Mouse (Mus musculus): ENCODE data around the gene Gm11027. TPM values are rescaled to one million over a fixed set of nuclear protein-coding genes. Genes with fewer than 3 reads are reported as not detected.

Gm11027 gene
- polyA plus RNA-seq, 1 experiment, result not detected

GRCm38 (mm10) chr12:116270538-116270937, 4.6 kb upstream of the Gm11027 start:
- no peak for TF ChIP-seq GATA1 (IDR thresholded peaks at IDR 0.05; ENCODE audit: low read length)

GRCm38 (mm10) chr12:116271071-116271470, 4.1 kb upstream of the Gm11027 start:
- TF ChIP-seq GATA1 (IDR thresholded peaks at IDR 0.05; ENCODE audit: low read length), result no peak

GRCm38 (mm10) chr12:116273733-116274132, 1.5 kb upstream of the Gm11027 start:
- no peak for TF ChIP-seq GATA1 (IDR thresholded peaks at IDR 0.05; ENCODE audit: low read length)

GRCm38 (mm10) chr12:116275631-116276030, 445 bp downstream of the Gm11027 start:
- TF ChIP-seq GATA1 (IDR thresholded peaks at IDR 0.05; ENCODE audit: low read length), result no peak

- TF ChIP-seq GATA1 (IDR thresholded peaks at IDR 0.05; ENCODE audit: low read length), result peak; percentile 55
Measured at GRCm38 (mm10) chr12:116276961-116277360, 1.8 kb downstream of the Gm11027 start.

GRCm38 (mm10) chr12:116278541-116278940, 3.4 kb downstream of the Gm11027 start:
- TF ChIP-seq GATA1 (IDR thresholded peaks at IDR 0.05; ENCODE audit: low read length), result no peak

- no peak for TF ChIP-seq GATA1 (IDR thresholded peaks at IDR 0.05; ENCODE audit: low read length)
Measured at GRCm38 (mm10) chr12:116279181-116279580, 4.0 kb downstream of the Gm11027 start.

GRCm38 (mm10) chr12:116280149-116280652, 5.0 kb downstream of the Gm11027 start:
- TF ChIP-seq GATA1 (IDR thresholded peaks at IDR 0.05; ENCODE audit: low read length), result no peak

- no peak for TF ChIP-seq GATA1 (IDR thresholded peaks at IDR 0.05; ENCODE audit: low read length)
Measured at GRCm38 (mm10) chr12:116280653-116281364, 5.6 kb downstream of the Gm11027 start, which contains the start of gene Esyt2. Gene Esyt2, plus strand, starts transcription at chr12:116281196.

- no peak for TF ChIP-seq GATA1 (IDR thresholded peaks at IDR 0.05; ENCODE audit: low read length)
Measured at GRCm38 (mm10) chr12:116281427-116282281, 6.5 kb downstream of the Gm11027 start.

- TF ChIP-seq GATA1 (IDR thresholded peaks at IDR 0.05; ENCODE audit: low read length), result no peak
Measured at GRCm38 (mm10) chr12:116282856-116283255, 7.7 kb downstream of the Gm11027 start.

GRCm38 (mm10) chr12:116283511-116283910, 8.3 kb downstream of the Gm11027 start:
- TF ChIP-seq GATA1 (IDR thresholded peaks at IDR 0.05; ENCODE audit: low read length), result no peak

GRCm38 (mm10) chr12:116293185-116293584, 18.0 kb downstream of the Gm11027 start:
- TF ChIP-seq GATA1 (IDR thresholded peaks at IDR 0.05; ENCODE audit: low read length), result no peak

- no peak for TF ChIP-seq GATA1 (IDR thresholded peaks at IDR 0.05; ENCODE audit: low read length)
Measured at GRCm38 (mm10) chr12:116293599-116294292, 18.6 kb downstream of the Gm11027 start.

GRCm38 (mm10) chr12:116299906-116300305, 24.7 kb downstream of the Gm11027 start:
- no peak for TF ChIP-seq GATA1 (IDR thresholded peaks at IDR 0.05; ENCODE audit: low read length)

GRCm38 (mm10) chr12:116302181-116302580, 27.0 kb downstream of the Gm11027 start:
- TF ChIP-seq GATA1 (IDR thresholded peaks at IDR 0.05; ENCODE audit: low read length), result no peak

Data from G1E-ER4 (cell line).